Mouse (Mus musculus): ENCODE results near the gene Nedd9. TPM values are rescaled to one million over a fixed set of nuclear protein-coding genes. Genes with fewer than 3 reads are reported as not detected.

The Nedd9 gene
- polyA plus RNA-seq, 1 experiment from 2014 or later = 6.0 TPM

DNA sequence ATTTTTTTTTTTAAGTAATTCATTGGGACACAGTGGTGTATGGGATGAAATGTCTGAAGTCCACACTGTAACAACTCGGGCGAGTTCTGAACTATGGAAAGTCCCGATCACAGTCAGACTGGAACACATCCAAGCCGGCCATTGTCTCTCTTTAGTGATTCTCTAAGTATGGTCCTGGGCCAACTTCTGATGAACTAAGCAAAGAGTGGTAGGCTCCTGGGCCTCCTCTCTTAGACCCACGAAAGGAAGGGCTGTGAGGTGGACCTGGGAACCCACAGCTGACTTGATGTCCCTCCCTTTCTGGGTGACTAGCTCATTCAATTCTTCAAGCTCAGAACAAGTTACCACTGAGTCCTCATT is 152.5 kb downstream of the Nedd9 start:
- H3K36me3 ChIP-seq (ENCODE audit: control insufficient read depth, insufficient read depth) = no peaks in the 10 kb centered on the region; the same call in 1 of the 2 replicates
- no peak for ATAC-seq (ENCODE audit: low read depth)
- H3K9me3 ChIP-seq (replicated peaks; ENCODE audit: control insufficient read depth, low read length) = no peaks in the 10 kb centered on the region
- WGBS (ENCODE audit: insufficient replicate concordance) = 64% methylated on average over 5 of the region's 5 CpGs
- no peak overlapping the region for H3K4me2 ChIP-seq (ENCODE audit: low read depth, low read length)
- H3K4me3 ChIP-seq (ENCODE audit: low read depth, low read length) = no peak overlapping the region
- H3K27me3 ChIP-seq (ENCODE audit: control insufficient read depth, insufficient read depth, low read depth, low read length) = no peaks in the 10 kb centered on the region
- no peak overlapping the region for H3K27ac ChIP-seq (ENCODE audit: low read length)
- H3K9ac ChIP-seq (ENCODE audit: low read depth, low read length) = no peak overlapping the region
- no peaks in the 10 kb centered on the region for H3K4me1 ChIP-seq (ENCODE audit: control insufficient read depth, low read depth, low read length)

GRCm38 (mm10) chr13:41333889-41334640 is 153.1 kb downstream of the Nedd9 start:
- H3K4me3 ChIP-seq (ENCODE audit: low read depth, low read length) = no peak overlapping the region
- H3K4me2 ChIP-seq (ENCODE audit: low read depth, low read length) = no peak overlapping the region
- no peaks in the 10 kb centered on the region for H3K9me3 ChIP-seq (replicated peaks; ENCODE audit: control insufficient read depth, low read length)
- 76% methylated on average over 14 of the region's 14 CpGs for WGBS (ENCODE audit: insufficient replicate concordance)
- no peaks in the 10 kb centered on the region for H3K27me3 ChIP-seq (ENCODE audit: control insufficient read depth, insufficient read depth, low read depth, low read length)
- no peaks in the 10 kb centered on the region; the same call in 1 of the 2 replicates for H3K36me3 ChIP-seq (ENCODE audit: control insufficient read depth, insufficient read depth)
- no peak overlapping the region for H3K9ac ChIP-seq (ENCODE audit: low read depth, low read length)
- ATAC-seq (ENCODE audit: low read depth) = no peak
- no peaks in the 10 kb centered on the region for H3K4me1 ChIP-seq (ENCODE audit: control insufficient read depth, low read depth, low read length)
- H3K27ac ChIP-seq (ENCODE audit: low read length) = no peak overlapping the region

GRCm38 (mm10) chr13:41331671-41332340 is 155.4 kb downstream of the Nedd9 start:
- Histone ChIP-seq H3K9ac (ENCODE audit: low read depth, low read length) (no peak overlapping the region), H3K4me1 (ENCODE audit: control insufficient read depth, low read depth, low read length) (no peaks in the 10 kb centered on the region), H3K27me3 (ENCODE audit: control insufficient read depth, insufficient read depth, low read depth, low read length) (no peaks in the 10 kb centered on the region), H3K4me3 (ENCODE audit: low read depth, low read length) (no peak overlapping the region), H3K9me3 (replicated peaks; ENCODE audit: control insufficient read depth, low read length) (no peaks in the 10 kb centered on the region), H3K27ac (ENCODE audit: low read length) (no peak overlapping the region), H3K36me3 (ENCODE audit: control insufficient read depth, insufficient read depth) (no peaks in the 10 kb centered on the region), H3K4me2 (ENCODE audit: low read depth, low read length) (no peak overlapping the region)
- no peak for ATAC-seq (ENCODE audit: low read depth)
- 72% methylated on average over 7 of the region's 7 CpGs for WGBS (ENCODE audit: insufficient replicate concordance)

- ATAC-seq (ENCODE audit: low read depth) = no peak
- Histone ChIP-seq H3K9me3 (replicated peaks; ENCODE audit: control insufficient read depth, low read length) (no peaks in the 10 kb centered on the region), H3K4me3 (ENCODE audit: low read depth, low read length) (no peak overlapping the region), H3K4me1 (ENCODE audit: control insufficient read depth, low read depth, low read length) (no peaks in the 10 kb centered on the region), H3K27me3 (ENCODE audit: control insufficient read depth, insufficient read depth, low read depth, low read length) (no peaks in the 10 kb centered on the region), H3K27ac (ENCODE audit: low read length) (no peak overlapping the region), H3K4me2 (ENCODE audit: low read depth, low read length) (no peak overlapping the region), H3K9ac (ENCODE audit: low read depth, low read length) (no peak overlapping the region), H3K36me3 (ENCODE audit: control insufficient read depth, insufficient read depth) (no peaks in the 10 kb centered on the region)
- 50% methylated on average over 11 of the region's 11 CpGs for WGBS (ENCODE audit: insufficient replicate concordance)
These were observed 156.4 kb downstream of the Nedd9 start for GRCm38 (mm10) chr13:41330589-41331345.

DNA sequence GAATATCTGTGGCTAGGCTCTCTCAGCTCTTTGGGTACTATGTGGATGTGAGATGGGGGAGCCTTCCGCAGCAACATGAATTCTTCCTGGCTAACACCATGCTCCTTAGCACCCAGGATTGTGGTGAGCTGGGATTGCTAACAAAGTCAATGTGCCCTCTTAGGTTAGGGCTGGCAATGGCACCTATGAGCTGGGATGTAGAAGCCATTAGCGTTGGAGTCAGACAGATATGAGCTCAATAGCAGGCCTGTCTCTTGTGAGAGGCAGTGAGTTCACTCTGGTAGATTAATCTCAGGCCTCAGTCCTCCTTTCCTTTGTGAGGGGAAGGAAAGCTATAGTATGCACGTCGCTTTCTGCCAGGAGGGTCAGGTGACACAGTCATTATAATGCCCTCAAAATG is 157.1 kb downstream of the Nedd9 start:
- H3K4me3 ChIP-seq (ENCODE audit: low read depth, low read length) = no peak overlapping the region
- H3K36me3 ChIP-seq (ENCODE audit: control insufficient read depth, insufficient read depth) = no peaks in the 10 kb centered on the region
- no peak overlapping the region for H3K9ac ChIP-seq (ENCODE audit: low read depth, low read length)
- H3K4me1 ChIP-seq (ENCODE audit: control insufficient read depth, low read depth, low read length) = no peaks in the 10 kb centered on the region
- no peak for ATAC-seq (ENCODE audit: low read depth)
- no peaks in the 10 kb centered on the region for H3K9me3 ChIP-seq (replicated peaks; ENCODE audit: control insufficient read depth, low read length)
- H3K4me2 ChIP-seq (ENCODE audit: low read depth, low read length) = no peak overlapping the region
- 68% methylated on average over 4 of the region's 4 CpGs for WGBS (ENCODE audit: insufficient replicate concordance)
- no peaks in the 10 kb centered on the region for H3K27me3 ChIP-seq (ENCODE audit: control insufficient read depth, insufficient read depth, low read depth, low read length)
- no peak overlapping the region for H3K27ac ChIP-seq (ENCODE audit: low read length)

DNA sequence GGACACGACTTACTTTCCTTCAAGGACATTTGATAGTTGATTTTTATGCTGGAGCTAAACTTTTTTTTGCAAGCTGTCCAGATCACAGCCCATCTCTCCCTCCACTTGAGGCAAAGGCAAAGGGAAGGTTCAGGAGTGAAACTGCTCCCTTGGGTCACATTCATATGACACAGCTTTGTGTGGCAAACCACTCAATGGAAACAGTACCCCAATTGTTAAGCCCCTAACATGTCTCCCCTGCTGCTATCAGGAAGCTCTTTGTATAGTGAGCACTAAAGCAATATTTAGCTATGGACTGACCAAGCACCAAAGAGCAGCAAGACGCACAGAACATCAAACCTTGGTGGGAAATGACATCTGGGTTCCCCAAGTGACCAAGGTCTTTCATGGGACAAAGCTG is 158.7 kb downstream of the Nedd9 start:
- Histone ChIP-seq H3K36me3 (ENCODE audit: control insufficient read depth, insufficient read depth) (no peaks in the 10 kb centered on the region), H3K4me1 (ENCODE audit: control insufficient read depth, low read depth, low read length) (no peaks in the 10 kb centered on the region), H3K27me3 (ENCODE audit: control insufficient read depth, insufficient read depth, low read depth, low read length) (no peaks in the 10 kb centered on the region), H3K9ac (ENCODE audit: low read depth, low read length) (no peak overlapping the region), H3K4me2 (ENCODE audit: low read depth, low read length) (no peak overlapping the region), H3K4me3 (ENCODE audit: low read depth, low read length) (no peak overlapping the region), H3K27ac (ENCODE audit: low read length) (no peak overlapping the region), H3K9me3 (replicated peaks; ENCODE audit: control insufficient read depth, low read length) (no peaks in the 10 kb centered on the region)
- ATAC-seq (ENCODE audit: low read depth) = no peak
- WGBS (ENCODE audit: insufficient replicate concordance) = 57% methylated on average over 2 of the region's 2 CpGs

- WGBS (ENCODE audit: insufficient replicate concordance) = 49% methylated on average over 7 of the region's 7 CpGs
- no peak overlapping the region for H3K4me3 ChIP-seq (ENCODE audit: low read depth, low read length)
- no peaks in the 10 kb centered on the region for H3K4me1 ChIP-seq (ENCODE audit: control insufficient read depth, low read depth, low read length)
- H3K9me3 ChIP-seq (replicated peaks; ENCODE audit: control insufficient read depth, low read length) = no peaks in the 10 kb centered on the region
- no peak for ATAC-seq (ENCODE audit: low read depth)
- no peaks in the 10 kb centered on the region for H3K36me3 ChIP-seq (ENCODE audit: control insufficient read depth, insufficient read depth)
- H3K9ac ChIP-seq (ENCODE audit: low read depth, low read length) = no peak overlapping the region
- no peak overlapping the region for H3K27ac ChIP-seq (ENCODE audit: low read length)
- no peak overlapping the region for H3K4me2 ChIP-seq (ENCODE audit: low read depth, low read length)
- H3K27me3 ChIP-seq (ENCODE audit: control insufficient read depth, insufficient read depth, low read depth, low read length) = no peaks in the 10 kb centered on the region
These were observed 159.6 kb downstream of the Nedd9 start for GRCm38 (mm10) chr13:41327546-41327945.

DNA sequence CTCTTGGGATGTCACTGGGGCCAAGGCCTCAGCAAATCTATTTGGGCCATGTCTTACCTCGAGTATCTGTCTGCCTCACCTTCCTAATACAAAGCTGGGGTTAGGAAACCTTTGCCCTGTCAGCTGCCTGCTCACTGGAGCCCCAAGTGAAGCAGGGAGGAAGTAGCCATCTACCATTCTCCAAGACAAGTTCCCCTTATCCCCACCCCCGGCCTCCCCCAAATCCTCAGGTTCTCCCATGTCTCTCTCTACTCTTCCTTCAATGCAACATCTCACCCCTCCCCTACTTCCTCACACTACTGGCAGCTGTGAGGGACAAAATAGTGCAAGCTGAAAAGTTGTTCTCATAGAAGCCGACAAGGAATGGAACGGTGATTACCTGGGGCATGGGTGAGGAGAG is 161.0 kb downstream of the Nedd9 start:
- no peak for ATAC-seq (ENCODE audit: low read depth)
- no peak overlapping the region for H3K9ac ChIP-seq (ENCODE audit: low read depth, low read length)
- no peak overlapping the region for H3K4me3 ChIP-seq (ENCODE audit: low read depth, low read length)
- no peaks in the 10 kb centered on the region for H3K9me3 ChIP-seq (replicated peaks; ENCODE audit: control insufficient read depth, low read length)
- H3K36me3 ChIP-seq (ENCODE audit: control insufficient read depth, insufficient read depth) = no peaks in the 10 kb centered on the region
- no peaks in the 10 kb centered on the region for H3K27me3 ChIP-seq (ENCODE audit: control insufficient read depth, insufficient read depth, low read depth, low read length)
- no peak overlapping the region for H3K27ac ChIP-seq (ENCODE audit: low read length)
- no peak overlapping the region for H3K4me2 ChIP-seq (ENCODE audit: low read depth, low read length)
- H3K4me1 ChIP-seq (ENCODE audit: control insufficient read depth, low read depth, low read length) = no peaks in the 10 kb centered on the region
- 50% methylated on average over 4 of the region's 4 CpGs for WGBS (ENCODE audit: insufficient replicate concordance)

- no peaks in the 10 kb centered on the region for H3K4me1 ChIP-seq (ENCODE audit: control insufficient read depth, low read depth, low read length)
- no peak overlapping the region for H3K27ac ChIP-seq (ENCODE audit: low read length)
- H3K9ac ChIP-seq (ENCODE audit: low read depth, low read length) = no peak overlapping the region
- H3K9me3 ChIP-seq (replicated peaks; ENCODE audit: control insufficient read depth, low read length) = no peaks in the 10 kb centered on the region
- no peak overlapping the region for H3K4me3 ChIP-seq (ENCODE audit: low read depth, low read length)
- H3K27me3 ChIP-seq (ENCODE audit: control insufficient read depth, insufficient read depth, low read depth, low read length) = no peaks in the 10 kb centered on the region
- H3K4me2 ChIP-seq (ENCODE audit: low read depth, low read length) = no peak overlapping the region
- WGBS (ENCODE audit: insufficient replicate concordance) = 64% methylated on average over 4 of the region's 4 CpGs
- no peaks in the 10 kb centered on the region for H3K36me3 ChIP-seq (ENCODE audit: control insufficient read depth, insufficient read depth)
- no peak for ATAC-seq (ENCODE audit: low read depth)
These were observed 161.8 kb downstream of the Nedd9 start for GRCm38 (mm10) chr13:41325346-41325745.
